Mouse (Mus musculus) spleen, adult 2 months (tissue): ENCODE measurements at regions not wholly inside any gene's neighbourhood (a gene's known extent, or its start where the extent isn't known, plus 50 kb on each side); places are given as distances from the start of the nearest gene placed in this dataset.
A peak's percentile ranks its signal among the peaks of the same experiment; 100 is the strongest.

Experiments used
- DNase-seq, 2 experiments: peaks; one replicate each; pipeline versions ENCODE4 v3.0.0 to v3.0.0-alpha.2; 2012 to 2021; ENCODE audit warnings: low spot score in 2 of 2, low read depth in 1 of 2
- H3K27ac ChIP-seq: fragments of 200-500 bp; 2 replicates; pipeline ENCODE4 v1.5.1; 2012; ENCODE audit warnings: low read length, inconsistent platforms; ENCODE audit not compliant: insufficient read depth
- H3K27me3 ChIP-seq: fragments of 200-500 bp; 2 replicates; pipeline ENCODE4 v1.6.1; 2012; ENCODE audit warnings: mild to moderate bottlenecking, moderate library complexity, low read length, inconsistent platforms; ENCODE audit not compliant: control insufficient read depth, insufficient read depth
- H3K36me3 ChIP-seq: fragments of 200-500 bp; 2 replicates; pipeline ENCODE4 v1.6.1; 2012; ENCODE audit warnings: mild to moderate bottlenecking, low read length, inconsistent platforms; ENCODE audit not compliant: control insufficient read depth, insufficient read depth
- H3K4me1 ChIP-seq: fragments of 200-500 bp; 2 replicates; pipeline ENCODE4 v1.6.1; 2011; ENCODE audit warnings: inconsistent platforms; ENCODE audit not compliant: control insufficient read depth, insufficient read depth, insufficient read length
- H3K4me3 ChIP-seq: fragments of 200-500 bp; 2 replicates; pipeline ENCODE4 v1.5.1; 2011; ENCODE audit warnings: mild to moderate bottlenecking, inconsistent platforms; ENCODE audit not compliant: insufficient read depth, insufficient read length; ENCODE audit errors: extremely low read depth
- CTCF ChIP-seq: fragments of 200-500 bp; IDR thresholded peaks from 2 replicates; pipeline ENCODE4 v1.5.1; 2011; ENCODE audit warnings: mild to moderate bottlenecking, inconsistent platforms; ENCODE audit not compliant: insufficient read depth, insufficient read length, insufficient replicate concordance; ENCODE audit errors: extremely low read depth
- POLR2A ChIP-seq: fragments of 200-500 bp; IDR thresholded peaks from 2 replicates; pipeline ENCODE4 v1.6.1; 2011; ENCODE audit warnings: low read depth, low read length, inconsistent platforms
- WGBS: fragments of 180-500 bp; shearing (Covaris S2); methylation state at CpG from one replicate; pipeline ENCODE4 v1.1.7; 2018; 5-methylcytosine and 5-hydroxymethylcytosine counted together

GRCm38 (mm10) chr9:24974021-24974741 lies 115.0 kb upstream of the Gm10181 start:
- no peak for DNase-seq

GRCm38 (mm10) chr9:24982796-24983195 lies 106.4 kb upstream of the Gm10181 start:
- no peak for DNase-seq
- Histone ChIP-seq H3K4me3 (no peak overlapping the region), H3K27me3 (no peaks in the 10 kb centered on the region), H3K4me1 (no peaks in the 10 kb centered on the region), H3K27ac (no peak overlapping the region), H3K36me3 (no peaks in the 10 kb centered on the region)
- TF ChIP-seq CTCF (no peak), POLR2A (no peak)
- 75% methylated on average over 3 of the region's 3 CpGs for WGBS

More at GRCm38 (mm10) chr9:24974021-24974741, 115.0 kb upstream of the Gm10181 start:
- Histone ChIP-seq H3K36me3 (no peaks in the 10 kb centered on the region), H3K4me3 (no peak overlapping the region), H3K4me1 (no peaks in the 10 kb centered on the region), H3K27ac (no peak overlapping the region), H3K27me3 (no peaks in the 10 kb centered on the region)
- 48% methylated on average over 19 of the region's 19 CpGs for WGBS
- no peak for TF ChIP-seq CTCF

GRCm38 (mm10) chr9:24994491-24994890 lies 94.7 kb upstream of the Gm10181 start:
- no peak for DNase-seq
- H3K4me1 ChIP-seq: no peaks in the 10 kb centered on the region
- H3K36me3 ChIP-seq: no peaks in the 10 kb centered on the region
- no peak overlapping the region for H3K4me3 ChIP-seq
- H3K27ac ChIP-seq: no peak overlapping the region
- no peaks in the 10 kb centered on the region for H3K27me3 ChIP-seq
- 23% methylated on average over 7 of the region's 7 CpGs for WGBS
- TF ChIP-seq CTCF (no peak), POLR2A (no peak)

GRCm38 (mm10) chr9:25021095-25021691 lies 68.0 kb upstream of the Gm10181 start:
- Histone ChIP-seq H3K36me3 (no peaks in the 10 kb centered on the region), H3K27ac (no peak overlapping the region), H3K27me3 (no peaks in the 10 kb centered on the region), H3K4me1 (no peaks in the 10 kb centered on the region), H3K4me3 (no peak overlapping the region)
- TF ChIP-seq POLR2A (no peak), CTCF (no peak)
- no peak for DNase-seq
- 87% methylated on average over 4 of the region's 4 CpGs for WGBS

- no peak for DNase-seq
- 87% methylated on average over 4 of the region's 4 CpGs for WGBS
- Histone ChIP-seq H3K4me3 (no peak overlapping the region), H3K27ac (no peak overlapping the region), H3K4me1 (no peaks in the 10 kb centered on the region), H3K27me3 (no peaks in the 10 kb centered on the region), H3K36me3 (no peaks in the 10 kb centered on the region)
- TF ChIP-seq CTCF: no peak
- TF ChIP-seq POLR2A: no peak
These were observed 66.8 kb upstream of the Gm10181 start for GRCm38 (mm10) chr9:25022439-25022838.

- H3K27ac ChIP-seq: no peak overlapping the region
- 70% methylated on average over 4 of the region's 4 CpGs for WGBS
- DNase-seq: no peak
These were observed 64.7 kb upstream of the Gm10181 start for GRCm38 (mm10) chr9:25024486-25024885.

GRCm38 (mm10) chr9:25027581-25027980 lies 61.6 kb upstream of the Gm10181 start:
- DNase-seq: peak; percentile 5 to 6
- no peaks in the 10 kb centered on the region for H3K36me3 ChIP-seq
- H3K4me3 ChIP-seq: no peak overlapping the region
- 6% methylated on average over 8 of the region's 8 CpGs for WGBS
- H3K27me3 ChIP-seq: no peaks in the 10 kb centered on the region
- no peak overlapping the region for H3K27ac ChIP-seq
- TF ChIP-seq CTCF: peak; percentile 23; the same call in 1 of the 2 replicates
- no peak for TF ChIP-seq POLR2A
- H3K4me1 ChIP-seq: no peaks in the 10 kb centered on the region

More at GRCm38 (mm10) chr9:25024486-25024885, 64.7 kb upstream of the Gm10181 start:
- H3K36me3 ChIP-seq: no peaks in the 10 kb centered on the region
- no peaks in the 10 kb centered on the region for H3K4me1 ChIP-seq
- TF ChIP-seq POLR2A (no peak), CTCF (no peak)
- H3K27me3 ChIP-seq: no peaks in the 10 kb centered on the region
- no peak overlapping the region for H3K4me3 ChIP-seq
